Mouse (Mus musculus): ENCODE results near the gene Asb7. TPM values are rescaled to one million over a fixed set of nuclear protein-coding genes. Genes with fewer than 3 reads are reported as not detected.
A peak's percentile ranks its signal among the peaks of the same experiment; 100 is the strongest.

Gene Asb7
- polyA plus RNA-seq, 1 experiment from 2014 or later, result 15.4 TPM

- Histone ChIP-seq H3K9me3 (no peaks in the 10 kb centered on the region), H3K4me1 (peaks cover 8% of the 10 kb centered on the region; the same call in 1 of the 2 replicates), H3K4me3 (no peak overlapping the region), H3K9ac (no peak overlapping the region), H3K27ac (peak overlapping the region; percentile 5; the same call in 1 of the 2 replicates), H3K4me2 (no peak overlapping the region), H3K36me3 (peaks cover 4% of the 10 kb centered on the region; the same call in 1 of the 2 replicates), H3K27me3 (no peaks in the 10 kb centered on the region)
- no peak for ATAC-seq (ENCODE audit: borderline replicate concordance, extremely low read depth, low FRiP score, low TSS enrichment)
- WGBS, result 34% methylated on average over 7 of the region's 7 CpGs
Observed at GRCm38 (mm10) chr7:66694467-66694866, 5.1 kb upstream of the Asb7 start.

- peak within 1 kb of the TSS; percentile 81 for H3K9ac ChIP-seq
- peak within 1 kb of the TSS; percentile 90 for H3K27ac ChIP-seq
- WGBS, result under 1% methylated on average over 52 of the region's 52 CpGs
- no peaks in the 10 kb centered on the region for H3K9me3 ChIP-seq
- peak; percentile 99 for ATAC-seq (ENCODE audit: borderline replicate concordance, extremely low read depth, low FRiP score, low TSS enrichment)
- H3K4me2 ChIP-seq, result peak within 1 kb of the TSS; percentile 85
- peak within 1 kb of the TSS; percentile 79 for H3K4me3 ChIP-seq
- H3K4me1 ChIP-seq, result peaks cover 19% of the 10 kb centered on the region
- no peaks in the 10 kb centered on the region for H3K27me3 ChIP-seq
- peaks cover 6% of the 10 kb centered on the region; the same call in 1 of the 2 replicates for H3K36me3 ChIP-seq
Observed at GRCm38 (mm10) chr7:66689620-66690360, 394 bp upstream of the Asb7 start, which contains the start of gene Lins1. Gene Lins1, plus strand, starts transcription at chr7:66689889.

GRCm38 (mm10) chr7:66688721-66689120 is 675 bp downstream of the Asb7 start:
- H3K4me3 ChIP-seq, result peak overlapping the region; percentile 79
- peak overlapping the region; percentile 78 for H3K9ac ChIP-seq
- H3K9me3 ChIP-seq, result no peaks in the 10 kb centered on the region
- 3% methylated on average over 5 of the region's 5 CpGs for WGBS
- H3K27ac ChIP-seq, result no peak overlapping the region
- no peaks in the 10 kb centered on the region for H3K27me3 ChIP-seq
- peaks cover 15% of the 10 kb centered on the region for H3K4me1 ChIP-seq
- ATAC-seq (ENCODE audit: borderline replicate concordance, extremely low read depth, low FRiP score, low TSS enrichment), result no peak
- H3K4me2 ChIP-seq, result peak overlapping the region; percentile 85
- H3K36me3 ChIP-seq, result peaks cover 6% of the 10 kb centered on the region; the same call in 1 of the 2 replicates

- Histone ChIP-seq H3K36me3 (peaks cover 50% of the 10 kb centered on the region), H3K9ac (no peak overlapping the region)
Observed at GRCm38 (mm10) chr7:66682119-66682863, 7.1 kb downstream of the Asb7 start.

GRCm38 (mm10) chr7:66675800-66676199 is 13.6 kb downstream of the Asb7 start:
- Histone ChIP-seq H3K27me3 (no peaks in the 10 kb centered on the region), H3K9ac (no peak overlapping the region), H3K36me3 (peaks cover 85% of the 10 kb centered on the region), H3K4me3 (no peak overlapping the region), H3K27ac (no peak overlapping the region), H3K9me3 (no peaks in the 10 kb centered on the region), H3K4me2 (no peak overlapping the region), H3K4me1 (no peaks in the 10 kb centered on the region)
- no peak for ATAC-seq (ENCODE audit: borderline replicate concordance, extremely low read depth, low FRiP score, low TSS enrichment)
- WGBS, result 92% methylated on average over 2 of the region's 2 CpGs

More at GRCm38 (mm10) chr7:66682119-66682863, 7.1 kb downstream of the Asb7 start:
- ATAC-seq (ENCODE audit: borderline replicate concordance, extremely low read depth, low FRiP score, low TSS enrichment), result no peak
- H3K4me2 ChIP-seq, result no peak overlapping the region
- no peak overlapping the region for H3K4me3 ChIP-seq
- H3K27me3 ChIP-seq, result no peaks in the 10 kb centered on the region
- H3K9me3 ChIP-seq, result no peaks in the 10 kb centered on the region
- no peaks in the 10 kb centered on the region for H3K4me1 ChIP-seq
- 90% methylated on average over 5 of the region's 5 CpGs for WGBS
- H3K27ac ChIP-seq, result no peak overlapping the region

GRCm38 (mm10) chr7:66667064-66667463 is 22.3 kb downstream of the Asb7 start:
- H3K4me1 ChIP-seq, result no peaks in the 10 kb centered on the region
- H3K27me3 ChIP-seq, result no peaks in the 10 kb centered on the region
- peaks cover 20% of the 10 kb centered on the region for H3K36me3 ChIP-seq
- no peak overlapping the region for H3K9ac ChIP-seq
- H3K4me2 ChIP-seq, result no peak overlapping the region
- H3K9me3 ChIP-seq, result no peaks in the 10 kb centered on the region
- H3K4me3 ChIP-seq, result no peak overlapping the region
- H3K27ac ChIP-seq, result no peak overlapping the region
- no peak for ATAC-seq (ENCODE audit: borderline replicate concordance, extremely low read depth, low FRiP score, low TSS enrichment)

- Histone ChIP-seq H3K9me3 (no peaks in the 10 kb centered on the region), H3K9ac (no peak overlapping the region), H3K4me3 (no peak overlapping the region), H3K27ac (no peak overlapping the region), H3K36me3 (peaks cover 14% of the 10 kb centered on the region), H3K4me1 (no peaks in the 10 kb centered on the region), H3K27me3 (no peaks in the 10 kb centered on the region), H3K4me2 (no peak overlapping the region)
- 72% methylated on average over 3 of the region's 3 CpGs for WGBS
- no peak for ATAC-seq (ENCODE audit: borderline replicate concordance, extremely low read depth, low FRiP score, low TSS enrichment)
Observed at GRCm38 (mm10) chr7:66663548-66663947, 25.8 kb downstream of the Asb7 start.

GRCm38 (mm10) chr7:66661572-66661971 is 27.8 kb downstream of the Asb7 start:
- Histone ChIP-seq H3K9ac (no peak overlapping the region), H3K27me3 (no peaks in the 10 kb centered on the region), H3K4me1 (no peaks in the 10 kb centered on the region), H3K36me3 (peaks cover 14% of the 10 kb centered on the region), H3K27ac (no peak overlapping the region), H3K9me3 (no peaks in the 10 kb centered on the region), H3K4me2 (peak overlapping the region; percentile 45), H3K4me3 (peak overlapping the region; percentile 21)
- no peak for ATAC-seq (ENCODE audit: borderline replicate concordance, extremely low read depth, low FRiP score, low TSS enrichment)
- 14% methylated on average over 8 of the region's 8 CpGs for WGBS

- H3K36me3 ChIP-seq, result peaks cover 14% of the 10 kb centered on the region
- no peak overlapping the region for H3K4me3 ChIP-seq
- H3K27ac ChIP-seq, result no peak overlapping the region
- no peaks in the 10 kb centered on the region for H3K27me3 ChIP-seq
- H3K9ac ChIP-seq, result no peak overlapping the region
- WGBS, result 74% methylated on average over 8 of the region's 8 CpGs
- ATAC-seq (ENCODE audit: borderline replicate concordance, extremely low read depth, low FRiP score, low TSS enrichment), result no peak
- H3K4me2 ChIP-seq, result no peak overlapping the region
- H3K9me3 ChIP-seq, result no peaks in the 10 kb centered on the region
- H3K4me1 ChIP-seq, result no peaks in the 10 kb centered on the region
Observed at GRCm38 (mm10) chr7:66660972-66661371, 28.4 kb downstream of the Asb7 start.

GRCm38 (mm10) chr7:66660291-66660690 is 29.1 kb downstream of the Asb7 start:
- no peaks in the 10 kb centered on the region for H3K4me1 ChIP-seq
- no peak for ATAC-seq (ENCODE audit: borderline replicate concordance, extremely low read depth, low FRiP score, low TSS enrichment)
- 69% methylated on average over 7 of the region's 7 CpGs for whole genome bisulfite sequencing
- peaks cover 18% of the 10 kb centered on the region for H3K36me3 ChIP-seq
- H3K4me3 ChIP-seq, result no peak overlapping the region
- no peak overlapping the region for H3K27ac ChIP-seq
- no peak overlapping the region for H3K4me2 ChIP-seq
- no peak overlapping the region; the same call in 1 of the 2 replicates for H3K9ac ChIP-seq
- H3K27me3 ChIP-seq, result no peaks in the 10 kb centered on the region
- H3K9me3 ChIP-seq, result no peaks in the 10 kb centered on the region

- no peak overlapping the region for H3K4me3 ChIP-seq
- no peak overlapping the region for H3K4me2 ChIP-seq
- no peak overlapping the region for H3K9ac ChIP-seq
- WGBS, result 87% methylated on average over 9 of the region's 9 CpGs
- no peaks in the 10 kb centered on the region for H3K4me1 ChIP-seq
- ATAC-seq (ENCODE audit: borderline replicate concordance, extremely low read depth, low FRiP score, low TSS enrichment), result no peak
- H3K9me3 ChIP-seq, result no peaks in the 10 kb centered on the region
- H3K36me3 ChIP-seq, result peaks cover 24% of the 10 kb centered on the region
- H3K27me3 ChIP-seq, result no peaks in the 10 kb centered on the region
- H3K27ac ChIP-seq, result no peak overlapping the region
Observed at GRCm38 (mm10) chr7:66655471-66655870, 33.9 kb downstream of the Asb7 start.

- Histone ChIP-seq H3K27ac (no peak overlapping the region), H3K4me3 (no peak overlapping the region), H3K36me3 (peaks cover 10% of the 10 kb centered on the region; the same call in 1 of the 2 replicates), H3K9ac (no peak overlapping the region), H3K27me3 (no peaks in the 10 kb centered on the region), H3K4me1 (no peaks in the 10 kb centered on the region), H3K9me3 (no peaks in the 10 kb centered on the region), H3K4me2 (no peak overlapping the region)
- no peak for ATAC-seq (ENCODE audit: borderline replicate concordance, extremely low read depth, low FRiP score, low TSS enrichment)
- WGBS, result 88% methylated on average over 9 of the region's 9 CpGs
Observed at GRCm38 (mm10) chr7:66653596-66653995, 35.8 kb downstream of the Asb7 start.
